Mouse (Mus musculus) ES-CJ7 (cell line): ENCODE data around the gene Ch25h.

ENCODE experiments used
- DNase-seq: peaks from one replicate; pipeline ENCODE4 v3.0.0; 2011; ENCODE audit warnings: low read depth, low spot score

Gene Ch25h

DNA sequence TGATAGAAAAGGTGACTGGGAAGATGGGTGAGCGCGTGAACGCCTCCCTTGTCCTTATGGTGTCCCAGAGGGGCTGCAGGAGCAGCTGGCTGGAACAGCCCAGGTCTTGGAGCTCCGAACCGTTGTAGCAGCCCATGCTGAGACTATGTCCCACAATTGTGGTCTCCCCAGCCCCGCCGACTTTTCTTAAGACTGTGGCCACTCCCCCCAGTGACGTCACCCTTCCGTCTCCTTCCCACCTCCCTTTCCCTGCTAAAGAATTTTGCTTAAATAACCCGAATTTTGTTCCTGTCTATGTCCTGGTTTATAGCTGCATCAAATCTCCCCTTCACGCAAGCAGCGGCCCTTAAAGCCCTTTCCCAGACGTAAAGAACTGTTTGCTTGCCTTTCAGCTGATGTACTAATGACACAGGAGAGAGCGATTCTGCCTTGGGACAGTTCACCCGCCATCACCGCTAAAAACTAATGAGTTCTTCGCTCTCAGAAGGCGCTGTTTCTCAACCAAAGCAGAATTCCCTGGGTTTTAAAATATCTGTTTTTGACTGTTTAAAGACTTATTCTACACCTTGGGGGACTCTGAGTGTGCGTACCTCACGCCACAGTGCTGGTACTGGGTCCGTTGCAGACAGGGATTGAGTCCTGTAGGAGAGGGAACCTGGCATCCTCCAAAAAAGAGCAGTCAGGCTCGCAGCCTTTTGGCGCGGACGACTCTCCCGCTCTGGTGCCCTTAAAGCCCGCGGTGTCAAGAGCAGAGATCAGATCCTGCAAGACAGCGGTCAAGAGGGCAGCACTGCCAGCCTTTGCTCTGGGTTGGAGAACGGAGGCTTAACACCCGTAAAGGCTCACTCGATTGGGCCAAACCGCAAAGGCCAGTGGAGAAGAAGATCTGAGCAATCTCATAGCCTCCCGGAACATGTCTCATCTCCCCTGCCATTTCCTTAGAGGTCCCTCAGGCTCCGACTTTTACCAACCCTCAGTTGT is at the start of gene Ch25h:
Gene Ch25h, minus strand, starts transcription at position 174 of the 981 bp plus-strand sequence.
- peak; percentile 37 for DNase-seq

DNA sequence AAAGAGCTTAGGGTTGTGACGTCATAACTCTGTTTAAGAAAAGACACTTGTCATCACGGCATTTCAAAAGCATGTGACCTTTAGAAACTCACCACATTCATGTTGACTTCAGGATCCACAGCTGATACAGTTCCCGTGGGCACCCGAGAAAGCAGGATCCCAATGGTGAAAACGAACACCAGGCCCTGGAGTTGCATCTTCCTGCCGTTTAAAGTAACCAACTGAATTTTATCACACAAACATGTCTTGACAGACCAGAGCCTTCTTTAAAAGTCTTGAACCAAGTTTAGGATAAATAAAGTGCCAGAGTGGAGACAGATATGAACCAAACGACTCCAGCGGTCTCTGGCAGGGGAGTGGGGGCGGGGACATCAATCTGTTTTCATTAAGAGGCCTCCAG is 49.7 kb upstream of the Ch25h start:
- DNase-seq = no peak

DNA sequence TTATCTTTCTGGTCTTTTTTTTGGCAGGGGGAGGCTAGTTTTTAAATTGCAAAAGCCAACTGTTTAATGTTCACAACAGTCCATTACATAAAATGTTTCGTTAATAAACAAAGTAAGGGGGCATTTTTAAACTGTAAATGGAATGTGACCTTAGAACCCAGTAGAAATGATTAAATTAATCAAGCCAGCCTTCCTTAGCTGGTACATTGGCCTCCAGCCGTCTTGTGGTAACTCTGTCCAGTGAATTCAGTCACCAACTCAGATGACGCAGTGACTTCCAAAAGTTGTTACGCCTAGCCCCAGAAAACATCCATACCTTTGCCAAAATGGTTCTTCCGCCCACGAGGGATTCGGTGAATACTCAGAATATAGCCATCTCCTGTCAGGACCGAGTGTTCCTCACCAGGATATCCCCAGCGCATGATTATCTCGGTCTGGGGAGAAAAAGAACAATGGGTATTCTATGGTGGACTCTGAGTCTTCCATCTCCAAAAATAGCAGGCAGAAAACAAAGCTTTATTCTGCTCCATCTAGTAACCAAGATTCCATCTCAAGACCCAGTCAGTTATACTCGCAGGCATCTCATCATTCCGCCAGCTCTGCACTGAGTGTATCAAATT is 48.3 kb upstream of the Ch25h start:
- no peak for DNase-seq

DNA sequence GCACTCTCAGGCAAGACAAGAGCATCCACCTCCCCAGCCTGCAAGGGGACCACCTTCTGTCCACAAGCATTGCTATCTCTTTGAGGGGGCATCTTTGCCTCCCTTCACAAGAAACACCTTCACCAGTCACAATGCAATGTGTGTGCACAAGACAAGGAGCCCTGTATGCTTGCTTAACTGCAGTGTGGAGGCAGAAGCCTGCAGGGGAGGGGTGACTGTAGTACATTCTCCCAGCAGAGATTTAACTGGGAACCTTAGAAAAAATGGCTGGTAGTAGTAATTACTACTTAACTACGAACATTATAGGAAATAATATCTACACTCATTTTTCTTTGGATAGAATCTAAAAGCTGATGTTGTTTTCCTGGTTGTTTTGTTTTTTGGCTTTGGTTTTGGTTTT is 47.0 kb upstream of the Ch25h start:
- no peak for DNase-seq

DNA sequence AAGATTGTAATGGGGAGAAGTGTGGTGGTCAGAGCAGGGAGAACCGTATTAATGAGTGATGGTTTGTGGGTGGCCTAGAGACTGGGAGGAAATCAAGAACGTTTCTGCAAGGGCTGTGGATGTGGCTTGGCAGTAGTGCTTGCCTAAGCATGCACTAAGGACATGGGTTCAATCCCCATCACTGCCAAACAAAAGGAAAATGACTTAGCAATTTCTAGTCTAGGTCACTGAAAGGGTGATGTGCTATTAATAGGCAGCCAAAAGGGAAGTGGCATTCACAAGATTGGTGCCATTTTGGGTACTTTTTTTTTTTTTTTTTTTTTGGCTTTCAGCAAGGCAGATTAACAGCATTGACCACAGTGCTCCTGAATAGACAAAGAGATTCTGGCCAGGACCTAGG is 46.4 kb upstream of the Ch25h start:
- DNase-seq = no peak

DNA sequence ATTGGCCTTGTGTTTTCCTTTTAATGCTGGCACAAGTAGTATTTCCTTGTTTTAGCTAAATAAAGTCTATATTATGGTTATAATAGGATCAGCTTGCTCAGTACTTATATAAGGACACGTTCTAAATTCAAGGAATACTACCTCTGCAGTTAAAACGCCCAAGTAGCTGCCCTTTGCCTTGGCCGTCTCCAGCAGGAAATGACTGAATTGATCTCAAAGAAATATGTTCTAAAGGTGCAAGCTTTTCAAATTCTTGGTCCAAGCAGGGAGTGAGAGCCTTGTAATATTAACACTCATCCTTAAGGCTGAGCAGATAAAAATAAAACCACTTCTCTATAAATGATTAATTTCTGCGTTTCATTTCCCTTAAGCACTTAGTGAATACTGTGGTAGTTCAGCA is 45.1 kb upstream of the Ch25h start:
- DNase-seq = no peak

DNA sequence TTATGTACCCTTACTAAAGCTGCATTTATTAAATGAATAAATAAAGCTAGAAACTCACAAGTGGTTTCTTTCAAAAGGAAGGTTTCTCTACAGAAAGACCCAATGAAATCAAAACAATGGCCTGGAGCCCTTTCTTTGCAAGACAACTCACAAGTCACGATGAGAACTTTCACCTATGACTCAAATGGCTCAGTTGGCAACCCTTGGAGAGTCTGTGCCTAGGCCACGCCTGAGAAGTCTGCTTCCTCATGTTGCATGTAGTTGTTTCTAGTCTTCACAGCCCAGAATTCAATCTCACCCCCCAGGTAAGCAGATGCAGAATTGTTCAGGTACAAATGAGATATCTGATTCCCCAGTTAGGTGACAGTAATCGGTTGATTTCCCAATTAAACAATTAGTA is 44.7 kb upstream of the Ch25h start:
- no peak for DNase-seq

DNA sequence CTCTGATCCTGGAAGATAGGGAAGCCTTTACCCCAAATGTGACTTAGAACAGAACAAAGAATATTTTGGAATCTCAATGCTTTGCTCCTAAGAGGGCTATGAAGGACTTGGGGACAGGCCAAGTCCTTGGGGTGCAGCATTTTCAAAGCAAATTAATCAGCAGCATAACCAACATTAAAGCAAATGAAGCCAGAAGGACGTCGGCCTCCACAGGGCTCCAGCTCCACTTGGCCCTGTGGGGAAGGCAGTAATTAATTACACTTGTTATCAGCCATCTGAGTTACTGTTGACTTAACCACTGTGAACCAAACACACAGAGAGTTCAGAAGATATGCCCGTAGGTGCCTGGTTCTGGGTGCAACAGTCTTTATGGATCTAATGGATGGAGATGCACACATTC is 43.8 kb upstream of the Ch25h start:
- DNase-seq = no peak

DNA sequence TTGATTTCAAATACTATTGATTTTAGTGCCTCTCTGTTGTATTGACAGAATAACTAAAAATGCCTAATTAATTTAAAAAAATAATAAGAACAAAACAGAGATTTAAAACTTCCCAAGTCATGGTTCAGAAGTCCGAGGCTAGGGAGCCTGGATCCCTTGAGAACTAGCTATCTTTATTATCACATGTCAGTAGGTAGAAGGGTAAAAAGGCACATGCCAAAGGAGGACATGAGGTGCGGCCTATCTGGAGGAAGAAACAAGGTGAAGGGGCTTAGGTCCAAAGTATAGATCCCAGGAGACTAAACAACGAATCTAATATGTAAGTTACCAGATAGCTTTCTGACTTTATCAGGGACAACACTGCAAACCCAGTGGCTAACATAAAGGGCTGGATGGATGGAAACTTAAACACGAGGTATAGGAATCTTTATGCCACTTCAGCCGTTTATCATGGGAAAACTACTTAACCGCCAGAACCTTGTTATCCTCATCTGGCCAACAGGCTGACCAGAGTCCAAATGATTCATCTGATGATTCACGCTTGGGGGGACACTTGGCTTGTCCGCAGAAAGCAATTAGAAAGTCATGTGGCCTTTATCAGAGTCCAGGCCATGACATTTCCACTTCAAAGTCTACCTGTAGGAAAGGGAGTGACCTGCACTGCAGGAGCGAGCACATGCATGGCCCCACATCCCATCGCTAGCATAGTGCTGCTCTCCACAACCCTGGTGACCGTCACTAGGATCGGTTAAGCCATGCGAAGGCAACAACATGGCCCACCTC is 43.0 kb upstream of the Ch25h start:
- no peak for DNase-seq

DNA sequence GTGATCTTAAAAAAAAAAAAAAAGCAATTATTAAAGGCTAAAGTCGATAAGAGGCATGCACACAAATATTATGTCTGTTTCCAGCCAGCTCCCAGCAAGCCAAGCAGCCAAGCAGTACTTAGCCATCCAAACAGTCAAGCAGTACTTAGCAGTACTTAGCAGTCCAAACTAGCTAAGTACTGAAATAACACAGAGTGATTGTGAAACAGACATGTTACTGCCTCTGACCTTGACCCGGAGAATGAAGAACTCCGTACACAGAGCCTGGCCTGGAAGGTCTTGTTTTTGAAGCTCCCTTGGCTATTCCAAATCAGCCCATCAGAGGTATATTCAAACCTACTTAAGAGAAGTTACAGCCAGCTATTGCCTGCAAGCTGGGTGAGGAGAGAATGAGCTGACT is 42.2 kb upstream of the Ch25h start:
- DNase-seq = no peak

DNA sequence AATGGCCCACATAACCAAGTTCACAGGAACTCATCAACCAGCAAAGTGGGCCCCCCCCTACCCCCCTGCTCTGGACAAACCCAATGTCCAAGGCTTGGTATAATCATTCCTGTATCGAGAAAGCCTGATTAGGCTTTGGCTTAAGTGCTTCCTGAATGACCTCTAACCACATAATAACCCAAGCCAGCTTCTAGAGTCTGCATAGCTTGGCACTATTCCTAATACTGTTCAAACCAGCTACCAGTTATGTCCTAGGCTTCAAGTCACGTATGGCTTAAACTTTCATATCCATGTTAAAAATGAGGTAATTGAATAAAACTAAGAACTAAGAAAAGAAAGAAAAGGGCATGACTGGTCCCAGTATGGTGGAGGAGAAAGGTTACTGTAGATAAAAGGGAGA is 41.4 kb upstream of the Ch25h start:
- DNase-seq = no peak

DNA sequence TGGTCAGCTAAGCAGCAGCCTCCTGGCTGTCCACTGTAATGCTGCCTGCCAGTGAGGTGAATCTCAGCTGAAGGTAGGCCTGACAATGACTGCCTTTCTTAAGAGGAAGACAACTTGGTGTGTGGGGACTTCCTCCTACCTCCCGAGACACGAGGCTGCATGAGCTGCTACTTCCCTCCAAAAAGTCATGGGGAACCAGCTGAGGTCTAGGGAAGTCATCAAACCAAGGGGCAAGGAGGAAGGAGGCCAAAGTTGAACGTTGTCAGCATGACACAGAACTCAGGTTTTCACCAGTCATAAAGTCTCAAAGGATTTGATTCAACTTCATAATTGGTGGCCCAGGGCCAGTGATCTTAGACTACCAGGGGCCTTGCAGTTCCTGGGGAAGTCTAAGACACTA is 40.7 kb upstream of the Ch25h start:
- DNase-seq = no peak

DNA sequence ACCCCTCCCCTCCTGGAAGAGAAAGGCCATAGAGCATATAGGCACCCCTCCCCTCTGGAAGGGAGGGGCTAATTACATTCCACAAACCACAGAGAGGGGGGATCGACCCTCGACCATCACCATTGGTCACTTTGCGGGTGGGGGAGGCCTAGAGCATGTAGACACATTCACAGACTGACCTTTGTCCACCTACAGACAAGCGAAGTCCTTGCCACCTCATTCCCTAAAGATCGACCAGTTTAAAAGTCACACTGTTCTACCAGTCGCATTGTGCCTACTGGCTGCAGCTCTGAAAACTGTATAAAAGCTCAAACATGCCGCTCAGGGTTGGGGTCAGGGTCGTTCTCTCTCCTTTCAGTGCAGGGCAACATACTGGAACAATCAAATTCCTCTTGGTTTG is 36.6 kb upstream of the Ch25h start:
- DNase-seq = no peak

DNA sequence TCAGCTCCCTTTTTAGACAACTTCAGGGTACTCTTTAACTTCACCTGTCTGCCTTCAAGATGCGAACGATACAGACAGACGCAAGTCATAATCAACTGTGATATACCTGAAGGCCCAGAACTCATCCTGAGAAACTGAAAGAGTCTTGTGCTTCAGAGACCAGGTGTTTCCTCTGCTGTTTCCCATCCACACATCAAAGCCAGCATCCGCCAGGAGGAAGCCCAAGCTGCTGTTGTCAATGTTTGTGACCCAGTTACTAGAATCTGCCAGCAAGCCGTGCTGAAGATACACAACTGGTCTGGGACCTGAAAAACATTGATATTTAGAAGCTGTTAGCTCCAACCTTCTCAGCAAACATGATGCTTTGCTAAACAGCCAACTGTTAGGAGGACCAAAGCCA is 35.8 kb upstream of the Ch25h start:
- DNase-seq = no peak

DNA sequence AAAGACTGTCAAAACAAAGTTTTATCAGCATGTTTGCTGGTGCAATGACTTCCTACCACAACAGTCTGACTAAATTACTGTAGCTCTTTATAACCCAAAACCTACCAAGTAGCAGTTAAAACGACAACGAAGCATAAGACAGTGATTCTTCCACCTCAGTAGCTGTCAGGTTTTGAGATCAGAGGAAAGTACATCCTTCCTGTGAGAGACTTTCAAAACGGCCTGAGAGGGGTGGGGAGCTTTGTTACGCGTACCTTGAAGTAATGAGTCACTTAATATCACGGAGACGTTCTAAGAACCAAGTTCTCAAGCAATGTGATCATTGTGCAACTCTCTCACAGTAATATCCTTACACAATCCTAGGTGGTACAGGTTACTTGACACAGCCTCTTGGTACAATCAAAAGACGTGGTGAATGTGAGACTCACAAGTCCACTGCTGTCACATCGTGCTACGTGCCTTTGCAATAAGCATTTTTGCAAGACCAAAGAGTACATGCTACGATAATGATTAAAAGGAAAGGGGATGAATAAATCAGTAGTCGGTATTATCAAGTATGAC is 30.3 kb upstream of the Ch25h start:
- no peak for DNase-seq

DNA sequence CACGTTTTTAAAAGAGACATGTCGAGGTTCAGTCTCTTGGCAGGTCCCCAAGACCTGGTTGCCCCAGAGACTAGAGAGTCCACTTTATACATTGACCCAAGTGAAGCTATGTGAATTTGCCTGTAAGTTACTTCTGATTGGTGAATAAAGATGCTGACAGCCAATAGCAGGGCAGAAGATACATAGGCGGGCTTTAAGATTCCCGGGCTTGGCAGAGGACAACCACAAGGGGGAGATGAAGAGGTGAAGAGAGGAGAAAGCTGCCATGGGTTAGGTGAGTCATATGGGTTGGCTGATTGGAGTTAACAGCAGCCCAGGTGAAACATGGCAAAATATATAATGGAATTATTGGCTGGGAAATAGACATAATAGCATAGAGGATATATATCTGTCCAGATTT is 25.8 kb upstream of the Ch25h start:
- peak; percentile 83 for DNase-seq

DNA sequence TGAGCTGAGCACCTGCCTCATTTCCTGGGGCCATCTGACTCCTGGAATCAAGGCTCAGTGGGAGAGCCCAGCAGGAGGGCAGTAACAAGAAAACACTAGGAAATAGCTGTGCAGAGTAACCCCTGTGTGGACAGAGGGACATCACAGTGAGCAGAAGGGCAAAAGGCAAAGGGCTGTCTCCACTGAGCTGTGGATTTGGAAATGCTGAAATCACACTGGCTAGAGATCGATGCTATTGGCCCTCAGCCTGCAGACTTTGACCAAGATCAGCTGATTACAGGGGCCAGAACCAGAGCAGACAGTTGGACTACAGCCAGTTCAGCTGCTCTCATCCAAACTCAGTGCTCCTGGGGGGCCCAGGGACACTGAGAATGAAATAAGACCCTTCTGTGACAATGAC is 21.4 kb upstream of the Ch25h start:
- no peak for DNase-seq

DNA sequence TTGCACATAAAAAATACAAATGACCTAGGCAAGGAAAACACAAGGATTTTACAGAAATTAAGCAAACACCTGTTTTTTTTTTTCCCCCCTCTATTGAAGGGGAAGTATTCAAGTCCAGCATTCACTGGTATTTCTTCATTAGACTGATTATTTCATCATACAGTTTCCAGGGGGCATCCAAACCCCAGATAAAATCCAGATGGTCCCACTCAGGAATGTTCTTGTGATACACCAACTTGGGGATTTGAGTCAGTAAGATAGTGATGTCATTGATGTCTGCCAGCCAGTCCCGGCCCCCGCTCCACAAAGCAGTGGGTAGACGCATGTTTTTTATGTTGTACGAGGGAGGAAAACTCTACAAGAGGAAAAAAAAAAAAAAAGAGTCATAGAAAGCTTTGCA is 18.9 kb upstream of the Ch25h start:
- DNase-seq = no peak

DNA sequence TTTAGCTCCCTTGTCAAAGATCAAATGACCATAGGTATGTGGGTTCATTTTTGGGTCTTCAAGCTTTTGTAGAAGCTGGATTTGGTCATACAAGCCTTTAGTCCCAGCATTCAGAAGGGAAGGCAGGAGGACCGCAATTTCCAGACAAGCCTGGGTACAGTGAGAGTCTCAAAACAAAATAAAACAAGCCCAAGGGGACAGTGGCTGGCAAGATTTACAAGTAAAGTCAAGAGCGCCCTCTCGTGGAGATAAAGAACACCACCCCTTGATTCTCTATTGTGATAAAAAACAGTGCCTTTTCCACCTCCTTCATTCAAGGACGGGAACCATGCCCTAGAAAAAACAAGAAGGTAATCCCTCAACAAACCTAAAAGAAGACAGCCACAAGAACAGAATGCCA is 8.6 kb upstream of the Ch25h start:
- peak; percentile 72 for DNase-seq

DNA sequence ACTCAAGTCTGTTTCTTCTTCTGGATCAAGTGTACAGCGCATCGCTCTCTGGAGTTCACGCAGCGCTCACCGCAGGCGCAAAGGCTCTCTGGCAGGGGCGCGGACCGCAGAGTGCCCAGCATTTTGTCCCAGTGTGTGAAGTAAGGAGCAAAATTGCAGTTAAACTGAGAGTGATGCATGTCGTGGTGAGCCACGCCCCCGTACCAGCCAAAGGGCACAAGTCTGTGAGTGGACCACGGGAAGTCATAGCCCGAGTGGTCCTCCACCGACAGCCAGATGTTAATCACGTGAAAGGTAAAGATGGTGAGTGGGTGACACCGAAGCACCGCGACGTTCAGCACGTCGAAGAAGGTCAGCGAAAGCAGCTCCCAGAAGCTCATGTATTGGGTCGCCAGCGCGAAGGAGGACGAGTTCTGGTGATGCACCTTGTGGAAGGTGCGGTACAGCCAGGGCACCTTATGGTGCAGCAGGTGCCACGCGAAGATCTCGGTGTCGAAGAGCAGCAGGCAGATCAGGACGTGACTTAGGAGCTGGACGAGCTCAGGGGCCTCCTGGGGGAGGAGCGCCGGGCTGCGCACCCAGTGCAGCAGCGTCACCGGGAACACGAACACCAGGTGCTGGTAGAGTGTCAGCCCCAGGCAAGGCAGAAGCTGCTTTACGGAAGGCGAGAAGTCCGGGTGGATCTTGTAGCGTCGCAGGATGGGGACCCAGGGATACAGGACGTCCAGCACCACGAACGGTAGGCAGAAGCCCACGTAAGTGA is 555 bp downstream of the Ch25h start:
- DNase-seq = peak; percentile 8

DNA sequence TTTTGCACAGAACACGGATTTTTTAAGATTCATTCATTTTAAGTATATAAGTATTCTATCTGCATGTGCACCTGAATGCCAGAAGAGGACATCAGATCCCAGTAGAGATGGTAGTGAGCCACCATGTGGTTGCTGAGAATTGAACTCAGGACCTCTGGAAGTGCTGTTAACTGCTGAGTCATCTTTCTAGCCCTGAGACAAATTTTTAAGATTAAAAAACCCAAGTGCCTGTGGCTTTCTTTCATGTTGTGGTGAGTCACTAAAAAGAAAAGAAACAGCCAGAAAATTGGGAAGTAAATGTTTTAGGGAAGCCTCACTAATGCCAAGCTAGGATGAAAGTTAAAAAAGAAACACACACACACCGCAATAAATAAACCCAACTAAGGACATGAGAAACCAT is 3.3 kb downstream of the Ch25h start:
- no peak for DNase-seq
